Mouse (Mus musculus) neural tube, embryonic 15.5 days (tissue): ENCODE measurements around the gene Smc3. TPM values are rescaled to one million over a fixed set of nuclear protein-coding genes. Genes with fewer than 3 reads are reported as not detected.

Experiments used
- ATAC-seq: fragments of 200-750 bp; cut with Nextera tagmentation; 2 replicates; pipeline ENCODE4 v1.8.0; 2017; ENCODE audit warnings: mild to moderate bottlenecking, moderate TSS enrichment, moderate library complexity; ENCODE audit not compliant: low FRiP score
- H3K27ac ChIP-seq: fragments of 300-500 bp; sonication (generic); replicated peaks from 2 replicates; pipeline ENCODE4 v1.5.1; 2015; ENCODE audit warnings: mild to moderate bottlenecking, inconsistent platforms
- H3K27me3 ChIP-seq: fragments of 300-500 bp; sonication (generic); replicated peaks from 2 replicates; pipeline ENCODE4 v1.6.1; 2015; ENCODE audit warnings: inconsistent platforms
- H3K36me3 ChIP-seq: fragments of 300-500 bp; sonication (generic); 2 replicates; pipeline ENCODE4 v1.6.1; 2015; ENCODE audit warnings: inconsistent platforms
- H3K4me1 ChIP-seq: fragments of 300-500 bp; sonication (generic); 2 replicates; pipeline ENCODE4 v1.6.1; 2015; ENCODE audit warnings: inconsistent platforms
- H3K4me2 ChIP-seq: fragments of 300-500 bp; sonication (generic); 2 replicates; pipeline ENCODE4 v1.6.1; 2015; ENCODE audit warnings: inconsistent platforms, mild to moderate bottlenecking, moderate library complexity
- H3K4me3 ChIP-seq: fragments of 300-500 bp; sonication (generic); replicated peaks from 2 replicates; pipeline ENCODE4 v1.5.1; 2015; ENCODE audit warnings: mild to moderate bottlenecking, inconsistent platforms
- H3K9ac ChIP-seq: fragments of 300-500 bp; sonication (generic); replicated peaks from 2 replicates; pipeline ENCODE4 v1.6.1; 2015; ENCODE audit warnings: mild to moderate bottlenecking, inconsistent platforms
- H3K9me3 ChIP-seq: fragments of 300-500 bp; sonication (generic); replicated peaks from 2 replicates; pipeline ENCODE4 v1.6.1; 2016; ENCODE audit warnings: inconsistent platforms
- WGBS: fragments of 180-500 bp; shearing (Covaris S2); methylation state at CpG from one replicate; pipeline ENCODE4 v1.1.7; 2015; ENCODE audit warnings: mixed read lengths; 5-methylcytosine and 5-hydroxymethylcytosine counted together
- polyA plus RNA-seq: library from polyadenylated mRNA; unstranded; fragments of >200 nt; fragmentation: Nextera tagmentation; extraction: Ambion mirVana; gene quantifications from 2 replicates; pipeline ENCODE4 v1.2.1, GENCODE M21; 2015

Smc3 gene
- polyA plus RNA-seq, 1 experiment from 2014 or later, result 49.9 TPM

- 79% methylated on average over 9 of the region's 9 CpGs for WGBS
- H3K9ac ChIP-seq, result no peak overlapping the region
- no peak overlapping the region for H3K4me2 ChIP-seq
- no peak overlapping the region for H3K27ac ChIP-seq
- H3K9me3 ChIP-seq, result no peaks in the 10 kb centered on the region
- no peaks in the 10 kb centered on the region for H3K36me3 ChIP-seq
- no peak for ATAC-seq
- no peaks in the 10 kb centered on the region for H3K4me1 ChIP-seq
- H3K4me3 ChIP-seq, result no peak overlapping the region
- H3K27me3 ChIP-seq, result no peaks in the 10 kb centered on the region
Measured at GRCm38 (mm10) chr19:53660722-53661420, 60.7 kb downstream of the Smc3 start.

- H3K9ac ChIP-seq, result no peak overlapping the region
- no peak overlapping the region for H3K4me2 ChIP-seq
- H3K4me3 ChIP-seq, result no peak overlapping the region
- no peaks in the 10 kb centered on the region for H3K36me3 ChIP-seq
- H3K27me3 ChIP-seq, result no peaks in the 10 kb centered on the region
- no peak overlapping the region for H3K27ac ChIP-seq
- peaks cover 5% of the 10 kb centered on the region; the same call in 1 of the 2 replicates for H3K4me1 ChIP-seq
- no peak for ATAC-seq
- 64% methylated on average over 14 of the region's 14 CpGs for WGBS
- no peaks in the 10 kb centered on the region for H3K9me3 ChIP-seq
Measured at GRCm38 (mm10) chr19:53661938-53662722, 61.9 kb downstream of the Smc3 start.

GRCm38 (mm10) chr19:53664831-53665230 is 64.6 kb downstream of the Smc3 start:
- no peaks in the 10 kb centered on the region for H3K36me3 ChIP-seq
- no peak overlapping the region for H3K27ac ChIP-seq
- 89% methylated on average over 9 of the region's 9 CpGs for WGBS
- H3K27me3 ChIP-seq, result no peaks in the 10 kb centered on the region
- H3K4me2 ChIP-seq, result no peak overlapping the region
- no peak overlapping the region for H3K4me3 ChIP-seq
- no peak overlapping the region for H3K9ac ChIP-seq
- no peaks in the 10 kb centered on the region for H3K9me3 ChIP-seq
- no peak for ATAC-seq
- H3K4me1 ChIP-seq, result peaks cover 5% of the 10 kb centered on the region; the same call in 1 of the 2 replicates

- Histone ChIP-seq H3K27me3 (no peaks in the 10 kb centered on the region), H3K4me1 (peaks cover 5% of the 10 kb centered on the region; the same call in 1 of the 2 replicates), H3K36me3 (no peaks in the 10 kb centered on the region), H3K4me2 (no peak overlapping the region), H3K27ac (no peak overlapping the region), H3K9me3 (no peaks in the 10 kb centered on the region), H3K9ac (no peak overlapping the region), H3K4me3 (no peak overlapping the region)
- ATAC-seq, result no peak
- 96% methylated on average over 4 of the region's 4 CpGs for WGBS
Measured at GRCm38 (mm10) chr19:53665391-53665790, 65.2 kb downstream of the Smc3 start.

GRCm38 (mm10) chr19:53666708-53667107 is 66.5 kb downstream of the Smc3 start:
- Histone ChIP-seq H3K27ac (no peak overlapping the region), H3K9me3 (no peaks in the 10 kb centered on the region), H3K4me2 (no peak overlapping the region), H3K4me1 (peaks cover 5% of the 10 kb centered on the region; the same call in 1 of the 2 replicates), H3K4me3 (no peak overlapping the region), H3K9ac (no peak overlapping the region), H3K27me3 (no peaks in the 10 kb centered on the region; the same call in 1 of the 2 replicates), H3K36me3 (no peaks in the 10 kb centered on the region)
- no peak for ATAC-seq
- 14% methylated on average over 8 of the region's 8 CpGs for WGBS

- Histone ChIP-seq H3K9ac (no peak overlapping the region), H3K4me2 (no peak overlapping the region), H3K27ac (no peak overlapping the region), H3K27me3 (peaks cover 4% of the 10 kb centered on the region), H3K4me1 (peaks cover 5% of the 10 kb centered on the region; the same call in 1 of the 2 replicates), H3K36me3 (no peaks in the 10 kb centered on the region), H3K9me3 (no peaks in the 10 kb centered on the region), H3K4me3 (no peak overlapping the region)
- WGBS, result 91% methylated on average over 7 of the region's 7 CpGs
- ATAC-seq, result no peak
Measured at GRCm38 (mm10) chr19:53668821-53669220, 68.6 kb downstream of the Smc3 start.

GRCm38 (mm10) chr19:53670625-53671141 is 70.5 kb downstream of the Smc3 start:
- Histone ChIP-seq H3K4me2 (no peak overlapping the region), H3K4me1 (peaks cover 10% of the 10 kb centered on the region; the same call in 1 of the 2 replicates), H3K9me3 (no peaks in the 10 kb centered on the region), H3K9ac (no peak overlapping the region), H3K27ac (no peak overlapping the region), H3K36me3 (no peaks in the 10 kb centered on the region), H3K4me3 (no peak overlapping the region), H3K27me3 (peaks cover 22% of the 10 kb centered on the region)
- 62% methylated on average over 12 of the region's 12 CpGs for whole genome bisulfite sequencing
- no peak for ATAC-seq

- 55% methylated on average over 3 of the region's 3 CpGs for WGBS
- H3K9ac ChIP-seq, result no peak overlapping the region
- no peak overlapping the region for H3K4me2 ChIP-seq
- no peak for ATAC-seq
- H3K4me3 ChIP-seq, result no peak overlapping the region
- peaks cover 28% of the 10 kb centered on the region for H3K27me3 ChIP-seq
- no peaks in the 10 kb centered on the region for H3K36me3 ChIP-seq
- no peak overlapping the region for H3K27ac ChIP-seq
- H3K9me3 ChIP-seq, result no peaks in the 10 kb centered on the region
- H3K4me1 ChIP-seq, result peaks cover 13% of the 10 kb centered on the region
Measured at GRCm38 (mm10) chr19:53671432-53671831, 71.2 kb downstream of the Smc3 start.

GRCm38 (mm10) chr19:53674131-53674925 is 74.1 kb downstream of the Smc3 start:
- Histone ChIP-seq H3K4me2 (no peak overlapping the region), H3K9ac (no peak overlapping the region), H3K27me3 (peaks cover 45% of the 10 kb centered on the region), H3K27ac (no peak overlapping the region), H3K36me3 (no peaks in the 10 kb centered on the region), H3K9me3 (no peaks in the 10 kb centered on the region), H3K4me3 (no peak overlapping the region), H3K4me1 (peaks cover 24% of the 10 kb centered on the region)
- WGBS, result 36% methylated on average over 9 of the region's 9 CpGs
- ATAC-seq, result no peak

GRCm38 (mm10) chr19:53676228-53676627 is 76.0 kb downstream of the Smc3 start:
- H3K27ac ChIP-seq, result no peak overlapping the region
- under 1% methylated on average over 26 of the region's 26 CpGs for WGBS
- H3K4me2 ChIP-seq, result peak overlapping the region; percentile 96
- H3K9me3 ChIP-seq, result no peaks in the 10 kb centered on the region
- H3K4me3 ChIP-seq, result peak overlapping the region; percentile 52
- no peaks in the 10 kb centered on the region for H3K36me3 ChIP-seq
- peak overlapping the region; percentile 54 for H3K9ac ChIP-seq
- H3K27me3 ChIP-seq, result peaks cover 50% of the 10 kb centered on the region
- H3K4me1 ChIP-seq, result peaks cover 24% of the 10 kb centered on the region
- ATAC-seq, result no peak
